Mouse (Mus musculus) liver, embryonic 14.5 days (tissue): ENCODE measurements at regions not wholly inside any gene's neighbourhood (a gene's known extent, or its start where the extent isn't known, plus 50 kb on each side); places are given as distances from the start of the nearest gene placed in this dataset.

Experiments used
- CTCF ChIP-seq: IDR thresholded peaks from 2 replicates; pipeline ENCODE4 v1.5.1; 2016; ENCODE audit warnings: antibody characterized with exemption, low read depth, control low read depth
- EP300 ChIP-seq: IDR thresholded peaks from 2 replicates; pipeline ENCODE4 v1.6.1; 2016; ENCODE audit warnings: antibody characterized with exemption, low read depth

DNA sequence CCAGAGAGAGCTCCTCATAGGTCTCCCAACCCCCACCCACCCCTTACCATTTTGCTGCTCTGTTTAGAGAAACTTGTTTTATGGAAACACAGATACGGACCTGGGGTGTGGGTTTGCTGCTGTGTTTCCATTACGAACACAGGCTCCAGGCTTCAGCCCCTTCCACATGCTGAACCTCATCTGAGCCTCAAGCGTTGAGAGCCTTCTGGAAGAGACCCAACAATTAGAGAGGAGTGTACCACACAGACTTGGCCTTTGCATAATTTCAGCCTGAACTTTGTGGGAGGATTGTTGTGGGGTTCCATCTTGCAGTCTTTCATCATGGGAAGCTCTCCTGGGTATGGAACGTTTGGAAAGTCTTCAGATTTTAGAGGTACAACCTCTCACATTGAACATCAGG, 111.3 kb upstream of the Lyplal1 start:
- no peak for TF ChIP-seq CTCF
- TF ChIP-seq EP300, result no peak
